Mouse (Mus musculus) intestine, embryonic 15.5 days (tissue): ENCODE results near the gene Ppp1r18. TPM values are rescaled to one million over a fixed set of nuclear protein-coding genes. Genes with fewer than 3 reads are reported as not detected.
"Not testable (repeated sequence)": the region's sequence is repeated elsewhere in the genome, so short reads cannot be mapped to it uniquely, and the experiment has no call there.

Experiments used
- ATAC-seq: fragments of 200-750 bp; cut with Nextera tagmentation; 2 replicates; pipeline ENCODE4 v1.8.0; 2017; ENCODE audit warnings: moderate TSS enrichment, moderate library complexity
- H3K27ac ChIP-seq: fragments of 300-500 bp; sonication (generic); 2 replicates; pipeline ENCODE4 v1.5.1; 2015; ENCODE audit warnings: mild to moderate bottlenecking, inconsistent platforms
- H3K27me3 ChIP-seq: fragments of 300-500 bp; sonication (generic); replicated peaks from 2 replicates; pipeline ENCODE4 v1.6.1; 2015; ENCODE audit warnings: inconsistent platforms
- H3K36me3 ChIP-seq: fragments of 300-500 bp; sonication (generic); 2 replicates; pipeline ENCODE4 v1.6.1; 2015; ENCODE audit warnings: inconsistent platforms
- H3K4me1 ChIP-seq: fragments of 300-500 bp; sonication (generic); replicated peaks from 2 replicates; pipeline ENCODE4 v1.6.1; 2015; ENCODE audit warnings: inconsistent platforms
- H3K4me2 ChIP-seq: fragments of 300-500 bp; sonication (generic); replicated peaks from 2 replicates; pipeline ENCODE4 v1.6.1; 2015; ENCODE audit warnings: mild to moderate bottlenecking, inconsistent platforms
- H3K4me3 ChIP-seq: fragments of 300-500 bp; sonication (generic); replicated peaks from 2 replicates; pipeline ENCODE4 v1.5.1; 2015; ENCODE audit warnings: inconsistent platforms
- H3K9ac ChIP-seq: fragments of 300-500 bp; sonication (generic); 2 replicates; pipeline ENCODE4 v1.6.1; 2015; ENCODE audit warnings: inconsistent platforms
- H3K9me3 ChIP-seq: fragments of 300-500 bp; sonication (generic); 2 replicates; pipeline ENCODE4 v1.6.1; 2016; ENCODE audit warnings: inconsistent platforms
- WGBS: fragments of 180-500 bp; shearing (Covaris S2); methylation state at CpG from one replicate; pipeline ENCODE4 v1.1.7; 2015; 5-methylcytosine and 5-hydroxymethylcytosine counted together
- polyA plus RNA-seq: library from polyadenylated mRNA; unstranded; fragments of >200 nt; fragmentation: Nextera tagmentation; extraction: Ambion mirVana; gene quantifications from 2 replicates; pipeline ENCODE4 v1.2.1, GENCODE M21; 2015

Ppp1r18 gene
- polyA plus RNA-seq, 1 experiment from 2014 or later = 19.6 TPM

DNA sequence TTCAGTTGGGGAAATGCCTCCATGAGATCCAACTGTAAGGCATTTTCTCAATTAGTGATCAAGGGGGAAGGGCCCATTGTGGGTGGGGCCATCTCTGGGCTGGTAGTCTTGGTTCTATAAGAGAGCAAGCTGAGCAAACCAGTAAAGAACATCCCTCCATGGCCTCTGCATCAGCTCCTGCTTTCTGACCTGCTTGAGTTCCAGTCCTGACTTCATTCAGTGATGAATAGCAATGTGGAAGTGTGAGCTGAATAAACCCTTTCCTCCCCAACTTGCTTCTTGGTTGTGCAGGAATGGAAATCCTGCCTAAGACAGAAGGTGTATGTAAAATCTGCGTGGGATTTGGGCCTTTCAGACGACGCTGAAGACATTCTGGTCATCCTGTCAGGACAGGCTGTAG lies 26.4 kb upstream of the Ppp1r18 start:
- Histone ChIP-seq H3K4me2 (peak overlapping the region; percentile 70), H3K4me1 (peaks cover 23% of the 10 kb centered on the region), H3K9ac (peak overlapping the region; percentile 36; the same call in 1 of the 2 replicates), H3K4me3 (peak overlapping the region; percentile 68), H3K27ac (peak overlapping the region; percentile 84), H3K36me3 (peaks cover 16% of the 10 kb centered on the region)
- whole genome bisulfite sequencing = 50% methylated on average over 3 of the region's 3 CpGs
- H3K9me3 ChIP-seq, ATAC-seq, H3K27me3 ChIP-seq: not testable (repeated sequence)

GRCm38 (mm10) chr17:35840561-35840960 lies 24.8 kb upstream of the Ppp1r18 start:
- Histone ChIP-seq H3K9me3 (no peaks in the 10 kb centered on the region), H3K4me1 (peaks cover 13% of the 10 kb centered on the region), H3K27me3 (no peaks in the 10 kb centered on the region), H3K36me3 (peaks cover 14% of the 10 kb centered on the region), H3K4me2 (peak overlapping the region; percentile 45), H3K27ac (peak overlapping the region; percentile 23; the same call in 1 of the 2 replicates), H3K9ac (no peak overlapping the region), H3K4me3 (peak overlapping the region; percentile 61)
- WGBS = 49% methylated on average over 14 of the region's 14 CpGs
- no peak for ATAC-seq

GRCm38 (mm10) chr17:35841076-35841950 lies 24.1 kb upstream of the Ppp1r18 start, which contains the start of gene Mdc1:
Gene Mdc1 (plus strand): TSS chr17:35841515.
- Histone ChIP-seq H3K4me3 (peak within 1 kb of the TSS; percentile 61), H3K36me3 (peaks cover 15% of the 10 kb centered on the region), H3K9me3 (no peaks in the 10 kb centered on the region), H3K9ac (peak within 1 kb of the TSS; percentile 60), H3K27me3 (no peaks in the 10 kb centered on the region), H3K4me1 (peaks cover 8% of the 10 kb centered on the region; the same call in 1 of the 2 replicates), H3K27ac (peak within 1 kb of the TSS; percentile 78), H3K4me2 (peak within 1 kb of the TSS; percentile 66)
- ATAC-seq = peak; percentile 92
- under 1% methylated on average over 59 of the region's 59 CpGs for WGBS

- H3K9me3 ChIP-seq = no peaks in the 10 kb centered on the region
- peak overlapping the region; percentile 66 for H3K4me2 ChIP-seq
- H3K36me3 ChIP-seq = peaks cover 16% of the 10 kb centered on the region
- 19% methylated on average over 11 of the region's 11 CpGs for WGBS
- H3K4me1 ChIP-seq = peaks cover 8% of the 10 kb centered on the region; the same call in 1 of the 2 replicates
- H3K27ac ChIP-seq = peak overlapping the region; percentile 78
- H3K9ac ChIP-seq = peak overlapping the region; percentile 60
- H3K27me3 ChIP-seq = no peaks in the 10 kb centered on the region
- H3K4me3 ChIP-seq = peak overlapping the region; percentile 61
- ATAC-seq = no peak
Observed at GRCm38 (mm10) chr17:35842006-35842405, 23.4 kb upstream of the Ppp1r18 start.

DNA sequence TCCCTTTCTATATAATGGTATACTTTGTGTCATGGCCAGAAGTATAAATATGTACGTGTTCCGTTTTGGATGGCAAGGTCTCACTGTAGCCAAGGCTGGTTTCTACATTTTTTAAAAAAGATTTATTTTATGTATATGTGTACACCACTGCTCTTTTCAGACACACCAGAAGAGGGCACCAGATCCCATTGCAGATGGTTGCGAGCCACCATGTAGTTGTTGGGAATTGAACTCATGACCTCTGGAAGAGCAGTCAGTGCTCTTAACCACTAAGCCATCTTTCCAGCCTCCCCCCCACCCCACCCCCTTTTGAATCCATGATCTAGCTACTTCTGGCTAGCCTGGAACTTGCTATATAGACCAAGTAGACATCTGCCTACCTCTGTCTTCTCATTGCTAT lies 21.9 kb upstream of the Ppp1r18 start:
- Histone ChIP-seq H3K9ac (no peak overlapping the region), H3K36me3 (peaks cover 27% of the 10 kb centered on the region), H3K4me1 (peaks cover 8% of the 10 kb centered on the region; the same call in 1 of the 2 replicates), H3K27ac (no peak overlapping the region), H3K4me3 (no peak overlapping the region), H3K9me3 (no peaks in the 10 kb centered on the region), H3K27me3 (no peaks in the 10 kb centered on the region), H3K4me2 (no peak overlapping the region)
- no peak for ATAC-seq
- 98% methylated on average over 3 of the region's 3 CpGs for WGBS

GRCm38 (mm10) chr17:35848112-35848511 lies 17.3 kb upstream of the Ppp1r18 start:
- no peaks in the 10 kb centered on the region for H3K27me3 ChIP-seq
- no peak overlapping the region for H3K27ac ChIP-seq
- H3K9me3 ChIP-seq = no peaks in the 10 kb centered on the region
- no peak overlapping the region for H3K4me2 ChIP-seq
- H3K4me3 ChIP-seq = no peak overlapping the region
- no peaks in the 10 kb centered on the region for H3K4me1 ChIP-seq
- peak; percentile 56 for ATAC-seq
- H3K9ac ChIP-seq = no peak overlapping the region
- WGBS = 46% methylated on average over 1 of the region's 1 CpGs
- H3K36me3 ChIP-seq = peaks cover 58% of the 10 kb centered on the region

- Histone ChIP-seq H3K36me3 (peaks cover 56% of the 10 kb centered on the region), H3K4me1 (no peaks in the 10 kb centered on the region), H3K27me3 (no peaks in the 10 kb centered on the region), H3K9me3 (no peaks in the 10 kb centered on the region), H3K4me3 (no peak overlapping the region), H3K27ac (no peak overlapping the region), H3K4me2 (no peak overlapping the region), H3K9ac (no peak overlapping the region)
- 83% methylated on average over 3 of the region's 3 CpGs for WGBS
- no peak for ATAC-seq
Observed at GRCm38 (mm10) chr17:35850974-35851373, 14.4 kb upstream of the Ppp1r18 start.

GRCm38 (mm10) chr17:35859371-35859770 lies 6.0 kb upstream of the Ppp1r18 start:
- no peaks in the 10 kb centered on the region for H3K9me3 ChIP-seq
- ATAC-seq = no peak
- H3K4me3 ChIP-seq = no peak overlapping the region
- 91% methylated on average over 1 of the region's 1 CpGs for WGBS
- H3K4me2 ChIP-seq = no peak overlapping the region
- H3K36me3 ChIP-seq = peaks cover 14% of the 10 kb centered on the region; the same call in 1 of the 2 replicates
- H3K27me3 ChIP-seq = no peaks in the 10 kb centered on the region
- peaks cover 10% of the 10 kb centered on the region; the same call in 1 of the 2 replicates for H3K4me1 ChIP-seq
- no peak overlapping the region for H3K27ac ChIP-seq
- no peak overlapping the region for H3K9ac ChIP-seq

- no peak overlapping the region for H3K27ac ChIP-seq
- peaks cover 13% of the 10 kb centered on the region; the same call in 1 of the 2 replicates for H3K36me3 ChIP-seq
- no peak overlapping the region for H3K4me3 ChIP-seq
- no peak overlapping the region for H3K4me2 ChIP-seq
- 72% methylated on average over 2 of the region's 2 CpGs for WGBS
- no peak overlapping the region for H3K9ac ChIP-seq
- no peaks in the 10 kb centered on the region for H3K9me3 ChIP-seq
- H3K4me1 ChIP-seq = peaks cover 12% of the 10 kb centered on the region
- H3K27me3 ChIP-seq = no peaks in the 10 kb centered on the region
- ATAC-seq = no peak
Observed at GRCm38 (mm10) chr17:35859835-35860234, 5.6 kb upstream of the Ppp1r18 start.

- 3% methylated on average over 12 of the region's 12 CpGs for WGBS
- H3K27ac ChIP-seq = peak overlapping the region; percentile 92
- peak overlapping the region; percentile 85 for H3K9ac ChIP-seq
- peak; percentile 19 for ATAC-seq
- peaks cover 13% of the 10 kb centered on the region; the same call in 1 of the 2 replicates for H3K36me3 ChIP-seq
- no peaks in the 10 kb centered on the region for H3K9me3 ChIP-seq
- H3K4me3 ChIP-seq = peak overlapping the region; percentile 88
- peaks cover 18% of the 10 kb centered on the region for H3K4me1 ChIP-seq
- peak overlapping the region; percentile 74 for H3K4me2 ChIP-seq
- no peaks in the 10 kb centered on the region for H3K27me3 ChIP-seq
Observed at GRCm38 (mm10) chr17:35860831-35861197, 4.6 kb upstream of the Ppp1r18 start.

- Histone ChIP-seq H3K27ac (peak within 1 kb of the TSS; percentile 92), H3K9ac (peak within 1 kb of the TSS; percentile 85), H3K4me1 (peaks cover 18% of the 10 kb centered on the region), H3K9me3 (no peaks in the 10 kb centered on the region), H3K36me3 (peaks cover 13% of the 10 kb centered on the region; the same call in 1 of the 2 replicates), H3K4me2 (peak within 1 kb of the TSS; percentile 74), H3K4me3 (peak within 1 kb of the TSS; percentile 88), H3K27me3 (no peaks in the 10 kb centered on the region)
- peak; percentile 95 for ATAC-seq
- WGBS = under 1% methylated on average over 47 of the region's 47 CpGs
Observed at GRCm38 (mm10) chr17:35861198-35861857, 4.1 kb upstream of the Ppp1r18 start, which contains the start of gene Nrm. Gene Nrm (plus strand): TSS chr17:35861318.

- H3K9ac ChIP-seq = peak overlapping the region; percentile 71
- ATAC-seq = no peak
- H3K27me3 ChIP-seq = no peaks in the 10 kb centered on the region
- WGBS = 31% methylated on average over 10 of the region's 10 CpGs
- peak overlapping the region; percentile 94 for H3K4me2 ChIP-seq
- H3K27ac ChIP-seq = peak overlapping the region; percentile 98
- H3K36me3 ChIP-seq = 0 out of 2 replicates have a peak, but pooled peaks cover 2% of the 10 kb centered on the region
- no peaks in the 10 kb centered on the region for H3K9me3 ChIP-seq
- peaks cover 43% of the 10 kb centered on the region for H3K4me1 ChIP-seq
- peak overlapping the region; percentile 64 for H3K4me3 ChIP-seq
Observed at GRCm38 (mm10) chr17:35864832-35865353, 500 bp upstream of the Ppp1r18 start.
